Mouse (Mus musculus) G1E-ER4 (cell line): ENCODE data around the gene Snx8. TPM values are rescaled to one million over a fixed set of nuclear protein-coding genes. Genes with fewer than 3 reads are reported as not detected.

Experiments used
- GATA1 ChIP-seq: IDR thresholded peaks from one replicate; pipeline ENCODE4 v1.8.0; 2012; ENCODE audit warnings: low read length, inconsistent platforms
- polyA plus RNA-seq: library from polyadenylated mRNA; stranded (reverse); fragments of >175 nt; gene quantifications from 2 replicates; pipeline ENCODE4 v1.2.3, GENCODE M21; 2012

Snx8 gene
- polyA plus RNA-seq, 1 experiment, result 22.7 TPM

GRCm38 (mm10) chr5:140333631-140334030, 55.4 kb downstream of the Snx8 start:
- no peak for TF ChIP-seq GATA1

- TF ChIP-seq GATA1, result no peak
These were observed 56.5 kb downstream of the Snx8 start for GRCm38 (mm10) chr5:140332519-140332918.

GRCm38 (mm10) chr5:140331615-140332512, 57.2 kb downstream of the Snx8 start, which contains the start of gene Mrm2:
Gene Mrm2, minus strand, starts transcription at chr5:140331898.
- TF ChIP-seq GATA1, result no peak

- no peak for TF ChIP-seq GATA1
These were observed 65.0 kb downstream of the Snx8 start for GRCm38 (mm10) chr5:140324058-140324457.

- TF ChIP-seq GATA1, result no peak
These were observed 67.1 kb downstream of the Snx8 start for GRCm38 (mm10) chr5:140321756-140322575.

GRCm38 (mm10) chr5:140321042-140321755, 67.9 kb downstream of the Snx8 start, which contains the start of the genes Mad1l1 and Nudt1:
Gene Mad1l1, minus strand, starts transcription at chr5:140321552.
Gene Nudt1, plus strand, starts transcription at chr5:140321656.
- TF ChIP-seq GATA1, result no peak

- TF ChIP-seq GATA1, result no peak
These were observed 72.3 kb downstream of the Snx8 start for GRCm38 (mm10) chr5:140316716-140317115.

GRCm38 (mm10) chr5:140307602-140308001, 81.5 kb downstream of the Snx8 start:
- no peak for TF ChIP-seq GATA1

GRCm38 (mm10) chr5:140306016-140306415, 83.0 kb downstream of the Snx8 start:
- TF ChIP-seq GATA1, result no peak

- TF ChIP-seq GATA1, result no peak
These were observed 90.8 kb downstream of the Snx8 start for GRCm38 (mm10) chr5:140298291-140298690.

GRCm38 (mm10) chr5:140292152-140292551, 96.9 kb downstream of the Snx8 start:
- TF ChIP-seq GATA1, result no peak

Other genes with a start within 250 kb of the Snx8 start
- 35.6 and 41.2 TPM in 2 replicates for gene Mad1l1, start 67.7 kb downstream of the Snx8 start, polyA plus RNA-seq
- gene Nudt1, start 67.6 kb downstream of the Snx8 start, polyA plus RNA-seq, result 12.9 and 19.6 TPM in 2 replicates
- 13.4 TPM in 2 replicates for gene Mrm2, start 57.4 kb downstream of the Snx8 start, polyA plus RNA-seq
- 115 and 142 TPM in 2 replicates for gene Eif3b, start 30.1 kb upstream of the Snx8 start, polyA plus RNA-seq
- gene Gm4869, start 56.4 kb upstream of the Snx8 start, polyA plus RNA-seq, result not detected in 2 replicates
- not detected in 2 replicates for gene Chst12, start 116.3 kb upstream of the Snx8 start, polyA plus RNA-seq
- gene Grifin, start 175.8 kb upstream of the Snx8 start, polyA plus RNA-seq, result 0.14 and 0.22 TPM in 2 replicates
- 1.1 and 1.2 TPM in 2 replicates for gene Lfng, start 218.1 kb upstream of the Snx8 start, polyA plus RNA-seq